Mouse (Mus musculus) megakaryocyte, embryonic 14.5 days (primary cell): ENCODE measurements around the gene Dyrk4. TPM values are rescaled to one million over a fixed set of nuclear protein-coding genes. Genes with fewer than 3 reads are reported as not detected.
A peak's percentile ranks its signal among the peaks of the same experiment; 100 is the strongest.

ENCODE experiments used
- H3K27me3 ChIP-seq: replicated peaks from 2 replicates; pipeline ENCODE3; 2012; ENCODE audit warnings: inconsistent platforms
- H3K36me3 ChIP-seq: replicated peaks from 2 replicates; pipeline ENCODE3; 2012; ENCODE audit warnings: low read length, inconsistent platforms, mixed read lengths
- H3K4me1 ChIP-seq: 2 replicates; pipeline ENCODE4 v1.6.1; 2012; ENCODE audit warnings: inconsistent platforms
- H3K4me3 ChIP-seq: replicated peaks from 2 replicates; pipeline ENCODE3; 2012; ENCODE audit warnings: moderate library complexity, mild to moderate bottlenecking, inconsistent platforms
- H3K9me3 ChIP-seq: 2 replicates; pipeline ENCODE4 v1.6.1; 2012; ENCODE audit warnings: inconsistent platforms
- FLI1 ChIP-seq: IDR thresholded peaks from 2 replicates; pipeline ENCODE4 v1.6.1; 2012; ENCODE audit warnings: low read length, inconsistent platforms, mixed read lengths
- GATA1 ChIP-seq: IDR thresholded peaks from 3 replicates; pipeline ENCODE4 v1.6.1; 2012; ENCODE audit warnings: mixed read lengths, low read length, inconsistent platforms, borderline replicate concordance
- polyA plus RNA-seq: library from polyadenylated mRNA; stranded (reverse); fragments of >175 nt; gene quantifications from 2 replicates; pipeline ENCODE4 v1.2.3, GENCODE M21; 2012; ENCODE audit warnings: low replicate concordance; ENCODE audit not compliant: insufficient read depth

Dyrk4 gene
- not detected in 2 replicates for polyA plus RNA-seq

- Histone ChIP-seq H3K36me3 (peaks cover 50% of the 10 kb centered on the region), H3K4me3 (no peak within 1 kb of the TSS), H3K27me3 (peaks cover 5% of the 10 kb centered on the region), H3K9me3 (no peaks in the 10 kb centered on the region), H3K4me1 (no peaks in the 10 kb centered on the region)
- no peak for TF ChIP-seq FLI1
- no peak for TF ChIP-seq GATA1
These were observed at the start of gene Dyrk4 for GRCm38 (mm10) chr6:126921111-126921881. Gene Dyrk4 (minus strand): TSS chr6:126921839.

GRCm38 (mm10) chr6:126966241-126967026 lies 44.8 kb upstream of the Dyrk4 start:
- no peak for TF ChIP-seq FLI1
- TF ChIP-seq GATA1: no peak
- peaks cover 89% of the 10 kb centered on the region for H3K36me3 ChIP-seq

GRCm38 (mm10) chr6:126963426-126963825 lies 41.8 kb upstream of the Dyrk4 start:
- H3K36me3 ChIP-seq: peaks cover 73% of the 10 kb centered on the region
- H3K9me3 ChIP-seq: no peaks in the 10 kb centered on the region
- peaks cover 64% of the 10 kb centered on the region for H3K4me1 ChIP-seq
- no peak overlapping the region for H3K4me3 ChIP-seq
- H3K27me3 ChIP-seq: no peaks in the 10 kb centered on the region
- TF ChIP-seq FLI1 (no peak), GATA1 (no peak)

More at GRCm38 (mm10) chr6:126966241-126967026, 44.8 kb upstream of the Dyrk4 start:
- peaks cover 73% of the 10 kb centered on the region for H3K4me1 ChIP-seq
- no peak overlapping the region for H3K4me3 ChIP-seq
- H3K27me3 ChIP-seq: no peaks in the 10 kb centered on the region
- H3K9me3 ChIP-seq: no peaks in the 10 kb centered on the region

GRCm38 (mm10) chr6:126962709-126963108 lies 41.1 kb upstream of the Dyrk4 start:
- Histone ChIP-seq H3K4me1 (peaks cover 57% of the 10 kb centered on the region), H3K36me3 (peaks cover 73% of the 10 kb centered on the region), H3K27me3 (no peaks in the 10 kb centered on the region), H3K4me3 (peak overlapping the region; percentile 82), H3K9me3 (no peaks in the 10 kb centered on the region)
- peak; percentile 97 for TF ChIP-seq GATA1
- TF ChIP-seq FLI1: 0 out of 2 replicates have a peak, but pooled peaks have one; percentile 40

- H3K9me3 ChIP-seq: no peaks in the 10 kb centered on the region
- no peak for TF ChIP-seq FLI1
- TF ChIP-seq GATA1: no peak
- H3K4me1 ChIP-seq: peaks cover 55% of the 10 kb centered on the region
- peak overlapping the region; percentile 53 for H3K4me3 ChIP-seq
- H3K27me3 ChIP-seq: no peaks in the 10 kb centered on the region
- peaks cover 74% of the 10 kb centered on the region for H3K36me3 ChIP-seq
These were observed 39.9 kb upstream of the Dyrk4 start for GRCm38 (mm10) chr6:126961371-126962018.

GRCm38 (mm10) chr6:126955734-126956133 lies 34.1 kb upstream of the Dyrk4 start:
- no peak for TF ChIP-seq GATA1
- no peak for TF ChIP-seq FLI1
- H3K9me3 ChIP-seq: no peaks in the 10 kb centered on the region
- peaks cover 82% of the 10 kb centered on the region for H3K36me3 ChIP-seq
- H3K4me3 ChIP-seq: no peak overlapping the region
- H3K4me1 ChIP-seq: peaks cover 24% of the 10 kb centered on the region
- no peaks in the 10 kb centered on the region for H3K27me3 ChIP-seq

- peaks cover 97% of the 10 kb centered on the region for H3K36me3 ChIP-seq
- no peak for TF ChIP-seq GATA1
- no peak for TF ChIP-seq FLI1
- H3K9me3 ChIP-seq: no peaks in the 10 kb centered on the region
- peaks cover 7% of the 10 kb centered on the region for H3K4me1 ChIP-seq
- no peaks in the 10 kb centered on the region for H3K27me3 ChIP-seq
- H3K4me3 ChIP-seq: no peak overlapping the region
These were observed 26.7 kb upstream of the Dyrk4 start for GRCm38 (mm10) chr6:126948336-126948735.

- Histone ChIP-seq H3K36me3 (peaks cover 42% of the 10 kb centered on the region), H3K4me1 (peaks cover 44% of the 10 kb centered on the region), H3K27me3 (no peaks in the 10 kb centered on the region), H3K9me3 (no peaks in the 10 kb centered on the region), H3K4me3 (peak overlapping the region; percentile 92)
- TF ChIP-seq GATA1 (no peak), FLI1 (no peak)
These were observed 18.8 kb upstream of the Dyrk4 start for GRCm38 (mm10) chr6:126940451-126940850.

- Histone ChIP-seq H3K36me3 (peaks cover 42% of the 10 kb centered on the region), H3K4me3 (peak within 1 kb of the TSS; percentile 92), H3K9me3 (no peaks in the 10 kb centered on the region), H3K4me1 (peaks cover 44% of the 10 kb centered on the region), H3K27me3 (no peaks in the 10 kb centered on the region)
- no peak for TF ChIP-seq GATA1
- no peak for TF ChIP-seq FLI1
These were observed 18.0 kb upstream of the Dyrk4 start, which contains the start of the genes Rad51ap1 and D6Wsu163e for GRCm38 (mm10) chr6:126939487-126940171. Gene Rad51ap1 (minus strand): TSS chr6:126939587. Gene D6Wsu163e (plus strand): TSS chr6:126939962.
